Mouse (Mus musculus): ENCODE measurements around the gene Atp2b2.

The Atp2b2 gene

DNA sequence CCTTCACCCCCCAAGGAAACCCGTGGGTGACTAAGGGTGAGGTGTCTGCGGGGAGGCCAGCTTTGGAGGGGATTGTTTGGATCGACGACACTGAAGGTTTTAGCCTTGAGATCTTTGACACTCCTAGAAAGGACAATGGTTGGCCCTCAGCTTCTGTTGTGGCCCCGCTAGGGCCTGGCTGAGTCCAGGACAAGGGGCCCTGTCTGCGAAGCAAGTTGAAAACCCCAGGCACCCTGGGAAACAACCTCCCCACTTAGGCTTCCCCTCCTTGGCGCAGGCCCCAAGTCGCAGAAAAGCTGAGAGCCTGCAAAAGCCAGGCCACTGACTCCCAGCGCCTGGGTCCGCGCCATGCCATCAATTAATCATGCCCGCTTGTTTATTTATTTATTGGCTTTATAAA, at the start of gene Atp2b2:
Gene Atp2b2, minus strand, starts transcription at position 282 of the 400 bp plus-strand sequence.
- no peak for DNase-seq (ENCODE audit: low spot score in 2 of 2)

DNA sequence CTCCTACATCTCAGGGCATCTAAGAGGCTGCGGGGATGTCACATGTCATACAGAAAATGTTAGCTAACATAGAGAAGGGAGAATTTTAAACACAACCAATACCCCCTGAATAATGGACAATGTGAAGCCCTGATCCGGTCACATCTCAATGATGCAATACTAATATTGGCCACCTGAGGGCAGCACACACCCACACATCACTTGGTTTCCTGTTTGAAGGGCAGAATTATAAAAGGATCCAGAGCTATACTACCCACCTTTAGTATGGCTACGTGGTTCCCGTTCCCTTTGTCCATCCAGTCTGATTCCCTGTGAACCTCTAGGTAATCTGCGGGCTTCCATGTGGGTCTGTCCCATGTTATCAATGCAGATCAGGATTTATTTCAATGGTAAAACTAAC, 47.2 kb upstream of the Atp2b2 start:
- peak; percentile 87 to 89 for DNase-seq (ENCODE audit: low spot score in 2 of 2)

DNA sequence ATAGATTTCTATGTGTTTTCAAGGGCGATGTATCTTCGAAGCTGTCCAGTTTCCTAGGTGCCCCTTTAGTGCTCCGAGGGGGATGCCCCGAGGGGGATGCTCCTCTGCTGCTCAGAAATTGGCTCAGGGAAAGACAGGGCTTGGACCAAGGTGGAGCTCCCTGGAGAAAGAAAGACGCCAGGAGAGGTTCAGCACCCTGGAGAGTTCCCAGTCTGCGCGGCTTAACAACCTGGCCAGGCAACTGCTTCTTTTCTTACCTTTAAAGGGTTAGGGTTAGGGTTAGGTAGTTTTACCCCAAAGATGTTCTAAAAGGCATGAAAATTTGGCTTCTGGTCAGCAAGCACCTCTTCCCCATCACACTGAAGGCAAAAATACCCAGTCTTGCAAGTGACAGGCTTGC, 44.7 kb upstream of the Atp2b2 start:
- no peak for DNase-seq (ENCODE audit: low spot score in 2 of 2)

DNA sequence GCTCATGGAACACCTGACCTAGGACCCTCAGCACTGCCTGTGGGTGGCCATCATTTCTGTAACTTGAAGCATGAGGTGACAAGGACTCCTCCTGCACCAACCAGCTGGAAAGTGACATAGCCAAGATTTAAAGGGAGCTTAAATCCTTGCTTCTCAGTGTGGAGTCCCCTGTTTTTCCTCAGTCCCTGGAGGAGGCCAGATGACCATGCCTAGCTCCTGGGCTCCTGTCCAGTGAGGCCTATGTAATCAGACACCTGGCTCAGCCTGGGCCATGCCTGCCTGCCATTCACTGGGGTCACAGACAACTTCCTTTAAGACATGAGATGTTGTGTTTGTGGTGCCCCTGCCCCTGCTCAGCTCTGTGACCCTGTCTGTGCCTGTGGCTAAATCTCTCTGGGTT, 36.1 kb upstream of the Atp2b2 start:
- no peak for DNase-seq (ENCODE audit: low spot score in 2 of 2)

DNA sequence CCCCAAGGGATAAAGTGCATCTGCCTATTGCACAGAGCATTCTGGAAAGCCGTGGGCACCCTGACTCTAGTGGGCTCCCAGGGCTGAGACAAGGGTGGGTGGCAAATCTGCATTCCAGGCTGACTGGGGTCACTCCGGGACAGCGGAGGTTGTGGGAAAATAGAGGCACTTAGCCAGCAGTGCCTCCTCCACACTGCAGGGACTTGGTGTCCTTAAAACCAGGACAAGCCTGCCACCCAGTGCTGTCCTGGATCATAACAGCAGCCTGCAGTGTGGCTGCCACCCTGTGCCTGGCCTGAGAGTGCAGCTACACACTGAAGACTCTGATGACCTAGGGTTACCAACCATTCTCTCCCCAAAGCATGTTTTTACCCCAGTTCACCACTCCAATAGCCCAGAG, 34.1 kb upstream of the Atp2b2 start:
- peak; percentile 78 to 82 for DNase-seq (ENCODE audit: low spot score in 2 of 2)

DNA sequence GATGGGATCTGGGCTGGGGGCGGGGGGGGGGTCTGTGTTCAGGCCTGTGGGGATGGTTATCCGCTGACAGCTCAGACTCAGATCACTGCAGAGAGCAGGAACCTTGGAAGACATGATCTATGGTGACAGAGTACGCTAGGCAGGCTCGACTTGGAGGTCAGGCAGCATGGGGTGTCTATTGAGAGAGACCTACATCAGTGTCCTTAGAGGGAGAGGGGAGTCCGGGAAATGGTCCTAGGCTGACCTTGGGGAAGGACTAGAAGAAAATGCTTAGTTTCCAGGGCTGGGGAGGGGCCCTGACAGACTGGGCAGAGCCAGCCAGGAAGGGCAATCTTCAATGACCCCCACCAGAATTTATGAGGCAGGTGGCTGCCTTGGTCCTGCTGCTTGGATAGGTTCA, 33.6 kb upstream of the Atp2b2 start:
- DNase-seq (ENCODE audit: low spot score in 2 of 2): no peak

DNA sequence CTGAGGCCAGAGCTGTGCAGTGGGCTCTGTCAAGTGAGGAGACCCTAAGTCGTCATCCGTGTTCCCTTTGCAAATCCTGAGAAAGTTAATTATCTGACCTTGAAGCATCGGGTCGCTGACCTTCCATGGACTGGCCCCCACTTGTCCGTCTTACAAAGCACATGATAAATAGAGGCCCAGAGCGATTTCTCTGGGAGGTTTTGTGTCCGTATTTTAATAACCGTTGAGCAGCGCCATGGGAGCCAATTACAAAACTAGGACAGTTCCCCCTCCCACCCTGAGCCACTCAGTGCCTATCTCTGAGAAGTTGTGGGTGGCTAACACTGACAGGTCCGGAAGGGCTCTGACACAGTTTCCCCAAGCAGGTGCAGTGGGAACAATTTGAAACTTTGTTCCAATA, 32.5 kb upstream of the Atp2b2 start:
- DNase-seq (ENCODE audit: low spot score in 2 of 2): no peak

DNA sequence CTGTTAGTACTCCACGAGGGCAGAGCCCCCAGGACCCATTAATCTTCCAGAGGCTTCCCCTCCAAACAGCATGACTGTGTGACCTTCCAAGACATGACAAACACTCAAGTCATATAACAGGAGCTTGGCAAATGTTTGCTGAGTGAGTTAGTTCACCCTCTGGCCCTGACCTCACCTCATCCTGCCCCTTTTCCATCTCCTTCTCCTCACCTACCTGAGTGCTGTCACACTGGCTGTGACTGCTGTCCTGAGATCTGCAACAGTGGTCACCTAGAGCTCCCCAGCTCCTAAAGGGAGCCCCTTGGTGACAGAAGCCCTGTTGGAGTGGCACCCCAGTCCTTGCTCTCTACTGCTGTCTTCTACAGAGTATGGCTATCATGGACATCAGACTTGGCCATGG, 31.8 kb upstream of the Atp2b2 start:
- no peak for DNase-seq (ENCODE audit: low spot score in 2 of 2)

DNA sequence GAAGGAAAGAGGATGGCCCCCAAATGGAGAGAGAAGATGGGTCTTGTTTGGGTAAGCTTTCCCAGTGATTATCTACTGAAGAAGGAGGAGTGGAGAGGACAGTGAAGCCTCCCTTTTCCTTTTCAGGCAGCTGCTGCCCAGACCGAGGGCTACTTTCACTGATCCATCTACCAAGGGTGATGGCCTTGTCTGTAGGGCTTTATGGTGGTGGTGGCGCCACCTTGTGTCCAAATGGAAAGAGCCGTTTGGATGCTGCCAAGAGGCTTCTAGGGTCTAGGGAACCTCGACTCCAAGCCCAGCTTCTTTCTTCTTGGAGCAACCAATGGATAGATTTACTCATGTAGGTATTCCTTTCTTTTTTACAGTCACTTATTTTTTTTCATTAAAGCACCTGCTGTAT, 29.2 kb upstream of the Atp2b2 start:
- peak; percentile 75 for DNase-seq (ENCODE audit: low spot score in 2 of 2)

DNA sequence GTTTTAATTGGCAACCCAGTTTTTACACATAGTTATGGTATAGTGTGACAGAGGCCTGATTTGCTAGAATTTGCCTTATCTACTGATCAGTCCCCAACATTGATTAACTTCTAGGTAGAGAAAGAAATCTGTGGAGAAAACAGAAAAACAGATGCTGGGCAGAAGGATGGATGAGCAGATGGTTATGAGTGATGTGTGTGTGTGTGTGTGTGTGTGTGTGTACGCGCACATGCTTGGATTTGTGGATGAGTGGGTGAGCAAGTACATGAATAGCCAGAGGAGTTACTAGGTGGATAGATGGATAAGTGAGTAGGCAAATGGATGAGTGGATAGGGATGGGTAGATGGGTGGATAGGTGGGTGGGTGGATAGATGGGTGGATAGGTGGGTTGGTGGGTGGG, 20.7 kb upstream of the Atp2b2 start:
- DNase-seq (ENCODE audit: low spot score in 2 of 2): no peak

DNA sequence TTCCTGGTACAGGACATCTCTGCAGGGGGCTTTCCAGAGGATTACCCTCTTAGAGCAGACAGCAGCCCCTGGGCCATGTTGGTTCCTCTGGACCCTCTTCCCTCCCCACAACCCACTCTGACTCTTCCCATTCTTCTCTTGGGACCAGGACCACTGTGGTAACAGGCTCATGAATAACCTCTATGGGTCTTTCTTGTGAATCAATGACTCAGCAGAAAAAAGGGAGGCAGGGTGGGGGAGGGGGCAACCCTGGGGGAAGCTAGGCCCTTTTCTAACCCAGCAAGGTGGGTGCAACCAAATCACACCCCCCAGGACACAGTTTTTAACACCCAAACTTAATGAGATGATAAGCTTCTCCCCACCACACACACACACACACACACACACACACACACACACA, 20.3 kb upstream of the Atp2b2 start:
- DNase-seq (ENCODE audit: low spot score in 2 of 2): no peak

DNA sequence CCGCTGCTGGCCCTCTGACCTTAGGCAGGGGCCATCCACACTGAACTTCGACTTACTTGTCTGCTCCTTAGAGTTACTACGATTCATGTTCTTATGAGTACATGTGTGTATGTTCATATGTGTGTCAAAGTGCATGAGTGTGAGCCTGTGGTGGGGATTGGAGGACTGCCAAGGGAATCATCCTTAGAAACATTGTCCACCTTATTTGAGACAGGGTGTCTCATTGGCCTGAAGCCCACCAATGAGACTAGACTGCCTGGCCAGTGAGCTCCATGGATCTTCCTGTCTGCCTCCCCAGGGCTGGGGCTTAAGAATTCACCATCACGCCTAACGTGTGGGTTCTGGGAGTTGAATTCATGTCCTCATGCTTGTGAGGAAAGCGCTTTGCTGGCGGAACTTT, 16.8 kb upstream of the Atp2b2 start:
- DNase-seq (ENCODE audit: low spot score in 2 of 2): no peak

DNA sequence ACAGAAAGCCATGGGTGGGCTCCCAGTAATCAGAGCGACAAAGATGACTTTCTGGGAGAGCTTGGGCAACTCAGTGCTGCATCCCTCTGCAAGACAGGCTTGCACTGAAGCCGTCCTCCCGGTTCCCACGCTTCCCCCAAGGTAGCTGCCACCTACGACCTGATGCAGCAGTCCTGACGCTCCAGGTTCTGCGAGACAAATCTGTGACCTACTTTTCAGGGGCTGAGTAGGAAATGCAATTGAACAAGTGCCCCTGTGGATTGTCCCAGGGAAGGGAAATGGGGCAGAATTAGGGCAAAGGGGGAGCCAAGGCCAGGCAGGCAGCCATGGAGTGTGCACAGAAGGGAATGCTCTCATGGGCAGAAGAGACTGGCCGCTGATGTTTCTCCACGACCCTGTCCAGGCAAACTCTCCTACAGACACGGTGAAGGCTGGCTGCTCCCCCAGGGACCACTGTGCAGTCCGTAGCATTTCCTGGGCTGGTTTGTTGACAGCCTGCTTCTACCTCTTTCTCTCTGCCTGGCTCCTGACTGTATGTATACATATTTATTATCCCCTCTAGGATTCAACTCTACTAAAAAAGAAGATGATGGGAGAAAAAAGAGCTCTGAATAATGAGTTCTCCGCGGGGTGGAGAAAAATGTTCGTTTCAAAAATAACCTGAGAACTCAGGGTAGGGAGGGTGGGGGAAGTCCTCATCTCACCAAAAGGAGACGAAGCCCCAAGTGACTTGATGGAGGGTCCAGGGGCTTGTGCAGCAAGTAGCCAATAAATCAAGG, 15.8 kb upstream of the Atp2b2 start:
- peak in 1 of 2 experiments; percentile 41 for DNase-seq (ENCODE audit: low spot score in 2 of 2)

DNA sequence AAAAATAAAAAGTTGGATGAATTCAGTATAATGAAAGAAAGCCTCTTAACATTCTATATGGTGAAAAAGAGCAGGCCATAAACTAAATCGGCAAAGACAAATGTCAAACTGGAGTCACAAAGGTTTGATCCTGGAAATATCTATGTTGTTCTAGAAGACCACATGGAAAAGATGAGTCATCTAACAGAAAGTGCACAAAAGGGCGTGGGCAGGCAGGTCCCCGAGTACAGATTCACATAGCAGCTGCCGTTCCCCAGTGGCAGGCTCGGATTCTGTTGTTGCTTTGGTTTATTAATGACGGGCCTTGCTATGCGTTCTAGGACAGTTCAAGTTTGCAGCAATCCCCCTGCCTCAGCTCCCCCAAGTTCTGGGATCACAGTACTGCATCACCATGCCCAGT, 12.9 kb upstream of the Atp2b2 start:
- no peak for DNase-seq (ENCODE audit: low spot score in 2 of 2)

DNA sequence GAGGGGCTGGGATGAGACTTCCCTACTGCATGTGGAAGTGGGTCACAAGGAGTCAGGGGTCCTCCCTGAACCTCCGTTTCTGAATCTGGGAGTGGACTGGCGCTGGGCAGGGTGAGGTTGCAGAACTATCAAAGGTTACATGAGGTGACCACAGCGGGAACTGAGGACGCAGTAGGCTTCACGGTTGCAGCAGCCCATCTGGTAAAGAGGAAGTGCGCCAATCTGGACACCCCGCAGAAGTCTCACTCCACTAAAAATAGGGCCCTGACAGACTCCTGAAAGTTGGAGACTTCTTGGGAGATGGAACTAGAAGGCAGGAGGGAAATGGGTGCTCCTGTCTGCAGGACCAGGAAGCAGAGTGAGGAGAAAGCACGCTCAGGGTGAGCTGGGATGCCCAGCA, 2.5 kb upstream of the Atp2b2 start:
- peak in 1 of 2 experiments; percentile 66 for DNase-seq (ENCODE audit: low spot score in 2 of 2)

DNA sequence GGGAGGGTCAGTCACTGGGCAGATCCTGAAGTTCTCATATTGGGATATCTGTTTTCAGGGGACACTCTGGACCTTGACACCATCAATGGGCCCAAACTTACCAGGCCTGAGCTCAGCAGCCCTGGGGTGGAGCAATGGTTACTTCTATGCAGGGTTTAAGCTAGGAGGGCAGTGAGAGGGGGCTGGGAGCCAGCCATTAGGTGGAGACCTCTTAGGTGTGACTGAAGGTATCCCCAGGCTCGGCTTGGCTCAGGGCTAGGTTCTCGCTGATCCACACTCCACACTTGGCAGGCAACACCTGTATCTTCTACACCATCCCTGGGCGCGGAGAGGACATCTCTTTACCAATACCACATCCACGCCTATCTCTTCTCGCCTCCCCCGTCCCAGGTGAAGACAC, 423 bp upstream of the Atp2b2 start:
- no peak for DNase-seq (ENCODE audit: low spot score in 2 of 2)

DNA sequence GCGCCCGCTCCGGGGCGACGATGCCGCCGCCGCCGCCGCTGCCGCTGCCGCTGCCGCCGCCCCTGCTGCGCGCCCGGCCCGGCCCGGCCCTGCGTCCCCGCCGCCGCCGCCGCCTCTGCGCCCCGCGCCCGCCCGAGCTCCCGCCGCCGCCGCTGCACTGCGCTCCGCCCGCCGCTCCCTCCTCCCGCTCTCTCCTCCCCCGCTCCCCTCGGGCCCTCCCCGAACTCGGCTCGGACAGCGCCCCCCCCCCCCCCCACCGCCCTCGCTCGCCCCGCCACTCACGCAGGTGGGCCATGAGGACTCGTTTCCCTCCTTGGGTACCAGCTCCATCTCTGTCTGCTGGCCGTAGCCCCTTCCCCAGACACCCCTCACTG, 515 bp downstream of the Atp2b2 start:
- DNase-seq (ENCODE audit: low spot score in 2 of 2): no peak

DNA sequence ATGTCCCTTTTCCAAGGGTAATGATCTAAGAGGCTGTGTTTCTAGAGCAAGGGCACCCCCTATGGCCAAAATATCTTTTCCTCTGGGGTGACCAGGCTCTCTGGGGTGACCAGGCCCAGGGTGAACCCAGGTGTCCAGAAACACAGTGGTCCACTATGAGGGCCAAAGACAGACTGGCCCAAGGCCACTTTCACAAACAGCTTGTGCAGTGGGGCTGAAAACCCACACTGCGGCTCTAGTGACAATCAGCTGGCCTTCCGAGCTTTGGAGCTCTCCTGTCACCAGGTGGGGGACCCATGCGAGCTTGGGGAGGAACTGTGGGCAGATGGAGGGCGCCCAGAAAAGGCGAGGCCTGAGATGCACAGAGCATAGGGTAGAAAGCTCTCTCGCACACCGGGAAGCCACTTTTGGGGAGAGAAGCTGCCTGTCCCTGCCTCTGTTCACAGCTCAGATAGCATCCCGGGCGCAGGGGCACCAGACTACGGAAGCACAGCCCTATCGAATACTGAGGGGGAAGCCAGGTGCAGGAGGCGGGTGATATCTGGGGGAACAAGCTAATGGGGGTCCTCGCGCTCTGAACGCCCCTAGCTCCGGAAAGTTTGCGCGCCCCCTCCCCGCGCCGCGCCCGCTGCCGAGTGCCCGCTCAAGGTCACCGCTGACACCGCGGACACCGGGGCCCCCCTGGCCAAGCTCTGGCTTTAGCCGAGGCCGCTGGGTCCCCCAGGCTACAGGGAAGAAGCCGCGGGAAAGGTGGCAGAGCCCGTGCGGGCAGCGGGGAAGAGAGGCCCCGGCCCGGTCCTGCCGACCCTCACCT, 1.1 kb downstream of the Atp2b2 start:
- DNase-seq (ENCODE audit: low spot score in 2 of 2): peak in 1 of 2 experiments; percentile 55

DNA sequence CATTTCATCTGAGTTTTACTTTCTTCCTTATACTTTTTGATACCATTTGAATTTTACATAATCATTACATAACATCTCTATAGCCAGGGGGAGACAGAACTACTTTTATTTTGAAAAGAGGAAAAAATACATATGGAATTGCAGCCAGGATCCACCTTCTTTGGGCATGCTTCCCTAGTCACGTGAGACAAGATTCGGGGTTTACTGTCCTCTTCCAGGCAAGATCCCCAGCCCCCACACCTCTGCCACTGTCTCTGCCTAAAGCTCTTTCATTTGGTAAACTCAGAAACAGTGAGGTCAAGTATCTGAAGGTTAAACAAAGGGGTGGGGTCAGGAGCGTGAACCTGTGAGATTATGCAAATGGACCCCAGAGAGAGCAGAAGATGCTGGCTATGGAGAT, 6.7 kb downstream of the Atp2b2 start:
- DNase-seq (ENCODE audit: low spot score in 2 of 2): peak in 1 of 2 experiments; percentile 53

DNA sequence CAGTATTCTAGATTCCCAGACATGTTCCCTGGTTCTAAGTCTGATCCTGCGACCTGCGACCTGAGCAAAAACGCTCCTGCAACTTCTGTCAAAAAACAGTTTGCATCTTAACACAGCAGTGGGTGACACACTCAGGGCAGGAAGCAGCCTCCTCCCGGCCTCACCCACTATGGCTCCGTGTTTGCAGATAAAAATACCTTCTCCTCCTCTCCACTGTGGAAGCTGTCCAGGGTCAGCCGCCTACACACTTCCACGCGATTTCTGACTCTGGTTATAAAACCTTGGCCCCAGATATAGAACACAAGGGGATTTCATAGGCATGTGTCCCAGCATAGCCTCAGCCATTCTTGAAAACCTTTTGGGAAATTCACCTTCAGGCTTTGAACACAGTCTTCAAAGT, 9.6 kb downstream of the Atp2b2 start:
- peak; percentile 82 to 87 for DNase-seq (ENCODE audit: low spot score in 2 of 2)

DNA sequence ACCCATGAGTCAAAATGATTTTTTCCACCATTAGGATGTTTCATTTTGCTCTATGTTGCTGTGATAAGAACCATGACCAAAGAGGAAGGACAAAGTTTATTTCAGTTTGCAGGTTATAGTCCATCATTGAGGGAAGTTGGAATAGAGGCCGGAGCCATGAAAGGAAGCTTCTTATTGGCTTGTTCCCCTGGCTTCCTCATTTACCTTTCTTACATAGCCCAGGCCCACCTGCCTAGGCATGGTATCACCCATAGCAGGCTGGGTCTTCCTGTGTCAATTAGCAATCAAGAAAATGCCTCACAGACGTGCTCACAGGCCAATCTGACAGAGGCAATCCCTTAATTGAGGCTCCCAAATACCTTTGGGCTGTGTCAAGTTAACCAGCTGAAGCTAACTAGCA, 18.6 kb downstream of the Atp2b2 start:
- no peak for DNase-seq (ENCODE audit: low spot score in 2 of 2)

DNA sequence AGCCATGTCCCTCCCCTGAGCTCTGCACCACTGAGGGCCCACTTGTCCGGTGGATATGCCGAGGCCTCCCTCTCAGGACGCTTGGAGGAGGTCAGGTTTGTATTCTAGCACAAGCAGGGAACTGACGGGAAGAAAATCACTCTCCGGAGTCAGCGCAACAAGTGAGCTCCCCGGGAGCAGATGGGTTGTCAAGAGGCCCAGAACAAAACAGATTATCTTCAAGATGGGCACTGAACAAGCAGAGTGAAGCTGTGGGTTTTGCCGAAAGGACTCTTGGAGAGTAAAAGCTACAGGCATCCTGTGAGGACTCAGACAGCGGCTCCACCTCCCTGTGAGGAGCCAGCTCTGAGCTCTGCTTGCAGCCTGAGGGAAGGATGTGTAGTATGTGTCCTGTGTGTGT, 20.3 kb downstream of the Atp2b2 start:
- DNase-seq (ENCODE audit: low spot score in 2 of 2): no peak

DNA sequence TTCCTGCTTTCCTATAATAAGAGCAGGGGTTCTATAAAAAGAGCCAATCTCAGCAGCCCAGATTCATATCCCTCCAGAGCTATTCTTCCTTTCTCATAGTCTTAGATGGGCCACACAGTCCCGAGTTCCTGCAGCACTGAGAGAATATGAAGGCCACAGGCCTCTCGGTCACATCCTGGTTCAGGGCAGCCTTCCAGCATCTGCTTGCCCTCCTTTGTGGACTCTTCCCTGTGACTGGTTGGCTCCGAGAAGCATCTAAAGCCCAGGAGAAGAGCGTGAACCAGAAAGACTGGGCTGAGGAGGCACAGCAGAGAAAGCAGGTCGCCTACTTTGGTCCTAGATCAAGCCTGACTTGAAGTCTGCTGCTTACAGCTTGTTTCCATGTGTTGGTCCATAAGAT, 28.6 kb downstream of the Atp2b2 start:
- no peak for DNase-seq (ENCODE audit: low spot score in 2 of 2)

Data from right cerebral cortex, adult 2 months (tissue).